Mouse (Mus musculus) embryonic facial prominence, embryonic 12.5 days (tissue): ENCODE results near the gene Srrm1. TPM values are rescaled to one million over a fixed set of nuclear protein-coding genes. Genes with fewer than 3 reads are reported as not detected.

Source experiments
- ATAC-seq: fragments of 200-750 bp; cut with Nextera tagmentation; 2 replicates; pipeline ENCODE4 v1.8.0; 2017; ENCODE audit not compliant: insufficient number of reproducible peaks, insufficient read depth, low FRiP score, low TSS enrichment
- H3K27ac ChIP-seq: fragments of 300-500 bp; sonication (generic); 2 replicates; pipeline ENCODE4 v1.5.1; 2016; ENCODE audit warnings: mild to moderate bottlenecking
- H3K27me3 ChIP-seq: fragments of 300-500 bp; sonication (generic); 2 replicates; pipeline ENCODE4 v1.6.1; 2016; ENCODE audit warnings: mild to moderate bottlenecking, moderate library complexity
- H3K36me3 ChIP-seq: fragments of 300-500 bp; sonication (generic); 2 replicates; pipeline ENCODE4 v1.6.1; 2016; ENCODE audit warnings: mild to moderate bottlenecking
- H3K4me1 ChIP-seq: fragments of 300-500 bp; sonication (generic); 2 replicates; pipeline ENCODE4 v1.6.1; 2016
- H3K4me2 ChIP-seq: fragments of 300-500 bp; sonication (generic); replicated peaks from 2 replicates; pipeline ENCODE4 v1.6.1; 2016; ENCODE audit warnings: mild to moderate bottlenecking, moderate library complexity
- H3K4me3 ChIP-seq: fragments of 300-500 bp; sonication (generic); 2 replicates; pipeline ENCODE4 v1.5.1; 2016; ENCODE audit warnings: mild to moderate bottlenecking
- H3K9ac ChIP-seq: fragments of 300-500 bp; sonication (generic); 2 replicates; pipeline ENCODE4 v1.6.1; 2016; ENCODE audit warnings: mild to moderate bottlenecking, moderate library complexity
- H3K9me3 ChIP-seq: fragments of 300-500 bp; sonication (generic); 2 replicates; pipeline ENCODE4 v1.6.1; 2016; ENCODE audit warnings: mild to moderate bottlenecking, moderate library complexity
- WGBS: fragments of 180-500 bp; shearing (Covaris S2); methylation state at CpG from one replicate; pipeline ENCODE4 v1.1.7; 2016; 5-methylcytosine and 5-hydroxymethylcytosine counted together
- polyA plus RNA-seq: library from polyadenylated mRNA; unstranded; fragments of >200 nt; fragmentation: Nextera tagmentation; extraction: Ambion mirVana; gene quantifications from 2 replicates; pipeline ENCODE4 v1.2.1, GENCODE M21; 2016

The Srrm1 gene
- polyA plus RNA-seq, 1 experiment from 2014 or later: 276 TPM

DNA sequence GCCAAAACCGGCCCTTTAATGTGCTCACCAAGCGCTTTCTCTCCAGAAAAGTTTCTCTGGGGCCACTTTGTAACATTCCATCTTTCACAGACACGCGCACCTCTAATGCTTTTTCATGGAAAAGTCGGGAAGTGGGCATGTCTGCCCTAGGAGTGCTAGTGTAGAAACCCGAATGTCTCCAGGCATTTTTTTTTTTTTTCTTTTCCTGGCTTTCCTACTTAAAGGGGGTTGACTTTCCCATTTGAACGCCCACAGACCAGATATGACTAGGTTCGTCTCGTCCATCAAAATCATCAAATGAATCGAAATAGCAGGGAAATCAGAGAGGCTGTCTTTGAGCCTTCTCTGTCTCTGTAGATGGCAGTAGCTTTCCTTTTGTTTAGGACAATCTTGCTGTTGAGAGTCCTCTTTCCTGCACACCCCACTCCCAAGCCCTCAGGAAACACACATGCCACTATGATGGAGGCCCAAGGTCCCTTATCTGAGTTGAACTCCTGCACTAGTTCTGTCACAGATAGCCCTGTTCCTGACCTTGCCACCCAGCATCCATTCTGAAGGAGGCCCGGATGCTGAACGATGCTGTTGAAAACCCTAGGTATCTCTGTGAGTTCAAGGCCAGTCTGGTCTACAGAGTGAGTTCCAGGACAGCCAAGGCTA is 801 bp upstream of the Srrm1 start:
- no peaks in the 10 kb centered on the region for H3K27me3 ChIP-seq
- 19% methylated on average over 12 of the region's 12 CpGs for WGBS
- ATAC-seq: no peak

DNA sequence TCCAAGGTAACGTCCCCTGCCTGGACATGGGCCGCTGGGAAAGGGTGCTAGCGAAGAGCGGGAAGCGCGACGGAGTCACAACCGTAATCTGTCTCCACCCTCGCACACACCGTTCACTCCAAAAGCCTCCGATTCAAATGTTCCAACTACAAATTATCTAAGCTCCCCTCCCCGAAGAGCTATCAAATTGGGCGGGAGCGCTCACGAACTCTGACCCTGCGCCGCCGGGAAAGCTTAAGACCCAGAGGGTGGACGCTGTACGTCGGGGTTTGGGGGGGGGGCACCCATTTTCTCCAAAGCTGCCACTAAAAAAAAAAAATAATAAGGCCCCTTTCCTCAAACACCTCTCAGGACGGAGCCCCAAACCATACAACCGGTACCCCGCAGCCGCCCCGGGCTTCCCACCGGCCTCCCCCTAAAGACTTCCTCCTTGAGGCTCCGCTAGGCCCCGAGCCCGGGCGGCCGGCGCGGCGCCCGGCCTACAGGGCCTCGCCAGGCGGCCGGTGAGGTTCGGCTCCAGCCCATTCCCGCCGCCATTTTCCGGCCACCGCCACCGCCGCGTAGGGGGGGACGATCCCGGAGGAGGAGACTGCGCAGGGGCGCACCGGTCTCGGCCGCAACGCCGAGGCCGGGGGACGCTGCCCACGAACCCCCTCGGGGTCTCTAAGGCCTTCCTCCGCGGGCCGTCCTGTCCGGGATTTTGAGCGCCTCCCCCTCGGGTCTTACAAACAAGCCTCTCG is 625 bp downstream of the Srrm1 start:
- Histone ChIP-seq H3K27ac (peak overlapping the region; percentile 89), H3K4me1 (peaks cover 17% of the 10 kb centered on the region), H3K4me2 (peak overlapping the region; percentile 86), H3K36me3 (peaks cover 12% of the 10 kb centered on the region), H3K9me3 (no peaks in the 10 kb centered on the region), H3K9ac (peak overlapping the region; percentile 98), H3K4me3 (peak overlapping the region; percentile 97), H3K27me3 (no peaks in the 10 kb centered on the region)
- peak; percentile 8; the same call in 1 of the 2 replicates for ATAC-seq
- under 1% methylated on average over 67 of the region's 67 CpGs for WGBS

More for the DNA sequence above, 801 bp upstream of the Srrm1 start:
- Histone ChIP-seq H3K4me1 (peaks cover 17% of the 10 kb centered on the region), H3K4me2 (peak overlapping the region; percentile 44), H3K27ac (peak overlapping the region; percentile 95), H3K9ac (peak overlapping the region; percentile 98), H3K4me3 (peak overlapping the region; percentile 97), H3K36me3 (peaks cover 10% of the 10 kb centered on the region; the same call in 1 of the 2 replicates), H3K9me3 (no peaks in the 10 kb centered on the region)

DNA sequence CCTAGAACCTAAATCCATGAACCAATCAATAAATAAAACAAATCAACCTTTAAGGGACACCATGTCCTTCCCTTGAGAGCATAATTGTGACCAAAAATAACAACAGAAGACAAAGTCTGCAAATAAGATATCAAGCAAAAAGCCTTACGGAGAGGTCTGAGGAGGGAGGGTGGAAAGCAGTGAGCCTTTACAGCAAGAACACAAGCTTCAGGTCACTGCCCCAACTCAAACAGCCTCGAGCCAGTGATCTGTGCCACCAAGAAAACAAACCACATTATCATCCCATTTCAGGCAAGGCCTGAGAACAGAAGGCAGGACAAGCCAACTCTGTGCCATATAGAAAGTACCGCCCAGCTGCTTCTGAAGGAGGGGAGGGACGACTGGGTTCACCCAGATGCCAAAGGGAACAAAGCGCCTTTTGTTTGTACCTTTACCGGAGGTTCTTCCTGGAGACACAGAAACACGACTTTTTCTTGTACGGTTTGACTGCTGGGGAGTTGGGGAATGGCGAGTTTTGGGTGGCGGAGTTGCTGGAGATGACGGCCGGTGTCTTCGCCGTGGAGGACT is 15.7 kb downstream of the Srrm1 start:
- Histone ChIP-seq H3K27me3 (no peaks in the 10 kb centered on the region), H3K9me3 (no peaks in the 10 kb centered on the region), H3K27ac (no peak overlapping the region), H3K4me1 (no peaks in the 10 kb centered on the region), H3K4me2 (no peak overlapping the region), H3K4me3 (no peak overlapping the region), H3K36me3 (peaks cover 95% of the 10 kb centered on the region), H3K9ac (no peak overlapping the region)
- WGBS: 58% methylated on average over 14 of the region's 14 CpGs
- no peak for ATAC-seq

DNA sequence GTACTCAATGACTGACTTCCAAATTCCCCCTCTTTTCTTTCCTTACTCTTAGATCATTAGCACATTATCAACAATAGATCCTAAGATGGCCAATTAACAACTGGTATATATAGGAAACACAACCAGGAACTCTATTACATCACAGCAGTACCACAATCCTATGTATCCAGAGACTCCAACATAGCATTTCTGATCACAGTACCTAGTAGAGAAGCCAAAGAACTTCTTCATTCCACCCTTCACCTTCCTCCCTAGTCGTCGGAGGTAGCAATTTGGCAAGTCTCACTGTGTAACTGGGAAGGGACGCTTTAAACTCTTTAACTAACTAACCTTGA is 17.1 kb downstream of the Srrm1 start:
- H3K9me3 ChIP-seq: no peaks in the 10 kb centered on the region
- no peaks in the 10 kb centered on the region for H3K27me3 ChIP-seq
- H3K4me1 ChIP-seq: no peaks in the 10 kb centered on the region
- no peak overlapping the region for H3K27ac ChIP-seq
- WGBS: 92% methylated on average over 3 of the region's 3 CpGs
- H3K36me3 ChIP-seq: peaks cover 94% of the 10 kb centered on the region
- H3K9ac ChIP-seq: no peak overlapping the region
- no peak for ATAC-seq
- H3K4me2 ChIP-seq: no peak overlapping the region
- no peak overlapping the region for H3K4me3 ChIP-seq

DNA sequence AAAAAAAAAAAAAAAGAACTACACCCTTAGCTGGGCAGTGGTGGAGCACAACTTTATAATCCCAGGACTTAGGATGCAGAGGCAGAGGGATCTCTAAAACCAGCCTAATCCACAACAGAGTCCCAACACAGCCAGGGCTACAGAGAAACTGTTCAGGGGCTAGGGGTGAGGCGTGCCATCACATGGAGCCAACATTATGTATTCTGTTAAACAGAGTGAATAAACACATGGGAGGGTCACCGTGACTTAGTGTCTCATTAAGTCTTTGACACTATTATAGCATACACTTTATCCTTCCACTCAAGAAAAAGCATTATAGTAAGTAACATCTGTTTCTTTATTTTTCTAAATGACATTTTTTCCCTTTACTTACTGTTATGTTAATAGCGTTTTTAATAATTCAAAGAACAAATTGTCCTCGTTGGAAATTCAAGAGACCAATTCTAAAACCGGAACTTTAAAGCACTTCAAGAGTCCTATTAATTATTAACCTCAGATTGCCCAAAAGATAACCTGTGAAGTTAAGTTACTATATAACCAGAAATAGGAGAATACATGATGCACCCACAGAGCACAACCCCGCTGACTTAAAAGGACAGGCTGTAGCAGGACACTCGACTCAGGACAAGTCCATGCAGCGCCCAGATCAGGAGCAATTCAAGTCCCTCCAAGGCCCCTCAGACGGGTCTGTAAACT is 17.6 kb downstream of the Srrm1 start:
- H3K36me3 ChIP-seq: peaks cover 93% of the 10 kb centered on the region

DNA sequence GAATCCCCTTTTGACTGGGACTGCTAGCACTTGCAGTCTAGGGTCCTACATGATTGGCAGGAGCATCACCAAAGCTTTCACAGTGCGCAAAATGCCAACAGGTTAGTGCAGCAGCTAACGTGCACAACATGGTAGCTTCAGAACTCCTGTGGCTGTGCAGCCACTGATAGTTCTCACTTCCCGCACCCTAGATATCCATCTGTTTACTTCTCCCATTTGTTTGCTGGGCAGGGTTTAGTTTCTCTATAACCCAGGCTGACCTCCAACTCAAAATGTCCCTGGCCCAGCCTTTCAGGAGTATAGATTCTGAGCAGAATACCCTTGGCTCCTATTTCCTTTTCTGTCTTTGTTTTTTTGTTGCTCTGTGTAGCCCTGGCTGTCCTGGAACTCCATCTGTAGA is 26.7 kb downstream of the Srrm1 start:
- no peak overlapping the region for H3K4me2 ChIP-seq
- peaks cover 93% of the 10 kb centered on the region for H3K36me3 ChIP-seq
- no peaks in the 10 kb centered on the region for H3K9me3 ChIP-seq
- H3K27me3 ChIP-seq: no peaks in the 10 kb centered on the region
- no peak overlapping the region for H3K9ac ChIP-seq
- H3K4me3 ChIP-seq: no peak overlapping the region
- no peak overlapping the region for H3K27ac ChIP-seq
- 88% methylated on average over 3 of the region's 3 CpGs for WGBS
- ATAC-seq: no peak
- H3K4me1 ChIP-seq: no peaks in the 10 kb centered on the region

More for the DNA sequence above, 17.6 kb downstream of the Srrm1 start:
- no peak overlapping the region for H3K9ac ChIP-seq
- no peaks in the 10 kb centered on the region for H3K9me3 ChIP-seq
- no peaks in the 10 kb centered on the region for H3K27me3 ChIP-seq
- no peaks in the 10 kb centered on the region for H3K4me1 ChIP-seq
- no peak overlapping the region for H3K27ac ChIP-seq
- 91% methylated on average over 9 of the region's 9 CpGs for WGBS
- no peak for ATAC-seq
- H3K4me3 ChIP-seq: no peak overlapping the region
- H3K4me2 ChIP-seq: no peak overlapping the region

DNA sequence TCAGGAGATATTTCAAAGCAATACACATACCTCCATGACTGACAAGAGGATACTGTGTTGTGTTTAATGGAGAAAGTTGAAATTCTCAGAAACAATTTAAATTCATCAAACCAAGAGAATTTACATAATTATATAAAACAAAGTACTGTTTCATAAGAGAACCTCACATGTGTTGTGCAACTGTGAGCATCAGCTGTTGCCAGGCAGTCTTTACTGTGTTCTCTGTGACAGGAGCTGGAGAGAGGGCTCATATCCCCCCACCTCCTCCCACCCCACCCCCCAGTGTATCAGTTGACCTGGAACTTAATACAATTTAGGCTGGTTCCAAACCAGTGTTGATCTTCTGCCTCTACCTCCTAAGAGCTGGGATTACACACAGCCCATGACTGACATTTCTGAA is 27.1 kb downstream of the Srrm1 start:
- no peak overlapping the region for H3K4me3 ChIP-seq
- peaks cover 93% of the 10 kb centered on the region for H3K36me3 ChIP-seq
- no peak overlapping the region for H3K9ac ChIP-seq
- H3K4me2 ChIP-seq: no peak overlapping the region
- H3K4me1 ChIP-seq: no peaks in the 10 kb centered on the region
- H3K9me3 ChIP-seq: no peaks in the 10 kb centered on the region
- H3K27ac ChIP-seq: no peak overlapping the region
- H3K27me3 ChIP-seq: no peaks in the 10 kb centered on the region
- no peak for ATAC-seq

DNA sequence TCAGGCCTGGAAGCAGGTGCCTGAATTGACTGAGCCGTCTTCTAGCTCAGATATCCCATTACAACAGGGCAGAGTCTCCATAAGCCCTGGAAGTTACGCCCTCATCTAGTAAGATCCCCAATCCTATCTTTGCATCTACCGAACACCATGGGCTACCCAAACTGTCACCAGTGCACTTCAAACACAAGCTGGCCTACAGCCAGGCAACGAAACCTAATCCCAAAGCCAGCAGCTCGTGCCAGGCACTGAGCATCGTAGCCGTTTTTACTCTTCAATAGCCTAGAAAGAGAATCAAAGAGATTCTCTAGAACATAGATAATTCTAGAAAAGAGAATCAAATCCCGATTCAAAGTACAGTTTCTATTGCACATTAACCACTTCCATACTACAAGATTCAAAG is 30.1 kb downstream of the Srrm1 start:
- Histone ChIP-seq H3K27ac (no peak overlapping the region), H3K36me3 (peaks cover 88% of the 10 kb centered on the region), H3K4me1 (no peaks in the 10 kb centered on the region), H3K4me2 (no peak overlapping the region), H3K4me3 (no peak overlapping the region), H3K9ac (no peak overlapping the region), H3K9me3 (no peaks in the 10 kb centered on the region), H3K27me3 (no peaks in the 10 kb centered on the region)
- 82% methylated on average over 8 of the region's 8 CpGs for WGBS
- no peak for ATAC-seq

DNA sequence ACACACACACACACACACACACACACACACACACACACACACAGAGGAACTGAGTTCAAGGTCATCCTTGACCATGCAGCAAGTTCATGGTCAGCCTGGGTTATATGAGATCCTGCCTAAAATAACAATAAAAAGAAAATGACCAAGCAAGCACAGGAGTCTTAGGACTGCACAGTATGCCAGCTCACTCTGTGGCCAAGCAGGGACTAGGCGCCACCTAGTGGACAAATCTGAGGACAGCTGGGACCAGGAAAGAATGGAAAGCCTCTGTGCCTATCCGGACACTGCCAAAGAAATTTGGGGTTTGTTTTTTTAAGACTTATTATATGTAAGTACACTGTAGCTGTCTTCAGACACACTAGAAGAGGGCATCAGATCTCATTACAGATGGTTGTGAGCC is 35.2 kb downstream of the Srrm1 start:
- Histone ChIP-seq H3K9ac (no peak overlapping the region), H3K4me2 (no peak overlapping the region), H3K27ac (no peak overlapping the region), H3K27me3 (no peaks in the 10 kb centered on the region), H3K9me3 (peaks cover 3% of the 10 kb centered on the region; the same call in 1 of the 2 replicates), H3K4me1 (peaks cover 7% of the 10 kb centered on the region; the same call in 1 of the 2 replicates), H3K36me3 (peaks cover 76% of the 10 kb centered on the region), H3K4me3 (no peak overlapping the region)
- ATAC-seq: peak; percentile 71; the same call in 1 of the 2 replicates
- 12% methylated on average over 2 of the region's 2 CpGs for WGBS

DNA sequence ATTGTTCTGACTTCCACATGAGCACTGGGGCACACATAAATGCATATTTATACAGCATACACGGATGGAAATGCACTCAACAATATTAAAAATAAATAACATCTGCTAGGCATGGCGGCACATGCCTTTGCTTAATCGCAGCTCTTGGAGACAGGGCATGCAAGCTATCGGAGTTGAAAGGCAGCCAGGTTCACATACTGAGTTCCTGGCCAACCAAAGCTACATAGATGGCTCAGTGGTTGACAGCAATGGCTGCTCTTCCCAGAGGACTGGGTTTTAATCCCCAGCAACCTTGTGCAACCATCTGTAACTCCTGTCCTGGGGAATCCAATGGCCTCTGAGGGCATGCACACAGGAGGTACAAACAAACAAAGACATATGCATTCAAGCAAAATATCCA is 35.6 kb downstream of the Srrm1 start:
- H3K36me3 ChIP-seq: peaks cover 72% of the 10 kb centered on the region
- H3K4me1 ChIP-seq: peaks cover 10% of the 10 kb centered on the region; the same call in 1 of the 2 replicates
- no peak overlapping the region for H3K4me3 ChIP-seq
- H3K27ac ChIP-seq: no peak overlapping the region
- no peak overlapping the region for H3K9ac ChIP-seq
- no peak for ATAC-seq
- WGBS: 85% methylated on average over 4 of the region's 4 CpGs
- no peaks in the 10 kb centered on the region for H3K27me3 ChIP-seq
- H3K9me3 ChIP-seq: peaks cover 3% of the 10 kb centered on the region; the same call in 1 of the 2 replicates
- H3K4me2 ChIP-seq: no peak overlapping the region

DNA sequence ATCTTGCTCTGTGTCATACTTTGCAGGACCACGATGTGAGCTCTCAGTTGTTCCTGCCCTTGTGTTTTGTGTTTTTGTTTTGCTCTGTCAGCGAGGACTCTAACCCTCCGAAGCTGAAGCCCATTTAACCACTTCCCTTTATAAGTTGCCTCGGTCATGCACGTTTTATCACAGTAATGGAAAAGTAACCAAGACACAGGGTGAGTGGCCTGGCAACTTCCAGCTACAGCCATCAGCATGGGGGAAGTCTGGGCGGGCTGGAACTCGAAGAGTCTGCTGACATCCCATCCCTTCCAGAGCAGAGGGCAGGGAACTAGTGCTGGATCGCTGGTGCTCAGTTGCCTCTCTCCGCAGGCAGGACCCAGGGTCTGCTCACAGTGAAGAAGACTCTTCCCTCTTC is 37.8 kb downstream of the Srrm1 start:
- no peak for ATAC-seq
- H3K9ac ChIP-seq: no peak overlapping the region
- peaks cover 3% of the 10 kb centered on the region; the same call in 1 of the 2 replicates for H3K9me3 ChIP-seq
- peaks cover 12% of the 10 kb centered on the region; the same call in 1 of the 2 replicates for H3K4me1 ChIP-seq
- H3K27me3 ChIP-seq: no peaks in the 10 kb centered on the region
- H3K4me2 ChIP-seq: no peak overlapping the region
- peaks cover 51% of the 10 kb centered on the region for H3K36me3 ChIP-seq
- no peak overlapping the region for H3K27ac ChIP-seq
- WGBS: 97% methylated on average over 9 of the region's 9 CpGs
- no peak overlapping the region for H3K4me3 ChIP-seq
